Mouse (Mus musculus): ENCODE results near the gene Cybrd1.

- TF ChIP-seq CTCF (IDR thresholded peaks at IDR 0.05; ENCODE audit: borderline replicate concordance, extremely low read depth, insufficient read depth, insufficient read length) (no peak), POLR2A (IDR thresholded peaks at IDR 0.05; ENCODE audit: borderline replicate concordance, extremely low read depth, insufficient read depth, insufficient read length, poor library complexity, severe bottlenecking) (no peak)
Observed at GRCm38 (mm10) chr2:71073828-71074227, 43.9 kb upstream of the Cybrd1 start.

All from brain, embryonic 14.5 days (tissue).